Mouse (Mus musculus): ENCODE measurements around the gene Hira. TPM values are rescaled to one million over a fixed set of nuclear protein-coding genes. Genes with fewer than 3 reads are reported as not detected.
"Not testable (repeated sequence)": the region's sequence is repeated elsewhere in the genome, so short reads cannot be mapped to it uniquely, and the experiment has no call there.

The Hira gene
- polyA plus RNA-seq, 1 experiment from 2014 or later: 13.1 TPM

DNA sequence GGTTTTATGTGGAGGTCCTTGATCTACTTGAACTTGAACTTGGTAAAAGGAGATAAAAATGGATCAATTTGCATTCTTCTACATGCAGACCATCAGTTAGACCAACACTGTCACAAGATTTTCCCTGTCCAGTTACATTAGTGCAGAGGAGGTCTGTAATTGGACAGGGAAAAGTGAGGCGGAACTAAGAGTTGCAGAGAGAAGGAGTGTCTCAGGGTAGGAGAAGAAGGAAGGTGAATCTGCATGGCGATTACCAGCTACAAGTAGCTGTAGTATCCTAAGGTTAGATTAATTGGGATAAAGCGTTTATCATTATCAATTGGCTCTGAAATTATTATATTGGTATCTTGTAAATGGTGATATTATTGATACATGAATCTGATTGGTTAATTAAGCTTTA lies 109.5 kb downstream of the Hira start:
- Histone ChIP-seq H3K9ac (ENCODE audit: low read depth, low read length) (no peak overlapping the region), H3K9me3 (ENCODE audit: control insufficient read depth, low read length) (no peaks in the 10 kb centered on the region), H3K27ac (ENCODE audit: low read depth, low read length) (no peak overlapping the region), H3K4me2 (no peak overlapping the region), H3K27me3 (replicated peaks; ENCODE audit: control insufficient read depth, insufficient read depth, low read length) (no peaks in the 10 kb centered on the region), H3K4me1 (replicated peaks; ENCODE audit: control insufficient read depth, insufficient read depth, low read length) (no peaks in the 10 kb centered on the region), H3K4me3 (ENCODE audit: low read depth, low read length) (no peak overlapping the region), H3K36me3 (ENCODE audit: control insufficient read depth, insufficient read depth, low read length) (no peaks in the 10 kb centered on the region)
- ATAC-seq (replicated peaks; ENCODE audit: low FRiP score) (no peak), DNase-seq (ENCODE audit: low spot score) (no peak)
- 85% methylated on average over 3 of the region's 3 CpGs for WGBS

DNA sequence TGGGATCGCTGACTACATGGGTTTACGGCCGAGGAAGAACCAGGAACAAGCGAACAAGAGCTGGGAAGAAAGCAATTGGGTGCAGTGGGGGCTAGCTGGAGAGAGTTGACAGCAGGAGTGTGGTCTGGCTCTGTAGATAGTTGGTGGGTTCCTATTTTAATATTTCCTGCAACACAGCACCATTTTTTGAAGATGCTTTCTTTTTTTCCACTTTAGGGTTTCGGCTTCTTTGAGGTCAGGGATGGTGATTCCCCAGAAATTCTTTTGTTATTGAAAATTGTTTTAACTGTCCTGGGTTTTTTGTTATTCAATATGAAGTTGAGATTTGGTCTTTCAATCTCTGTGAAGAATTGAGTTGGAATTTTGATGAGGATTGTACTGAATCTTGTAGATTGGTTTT lies 110.0 kb downstream of the Hira start:
- WGBS: 76% methylated on average over 5 of the region's 5 CpGs
- Histone ChIP-seq H3K4me3 (ENCODE audit: low read depth, low read length) (no peak overlapping the region), H3K9me3 (ENCODE audit: control insufficient read depth, low read length) (no peaks in the 10 kb centered on the region), H3K27ac (ENCODE audit: low read depth, low read length) (no peak overlapping the region), H3K4me1 (replicated peaks; ENCODE audit: control insufficient read depth, insufficient read depth, low read length) (no peaks in the 10 kb centered on the region), H3K27me3 (replicated peaks; ENCODE audit: control insufficient read depth, insufficient read depth, low read length) (no peaks in the 10 kb centered on the region), H3K9ac (ENCODE audit: low read depth, low read length) (no peak overlapping the region), H3K36me3 (ENCODE audit: control insufficient read depth, insufficient read depth, low read length) (no peaks in the 10 kb centered on the region), H3K4me2 (no peak overlapping the region)
- ATAC-seq (replicated peaks; ENCODE audit: low FRiP score) (no peak), DNase-seq (ENCODE audit: low spot score) (no peak)

DNA sequence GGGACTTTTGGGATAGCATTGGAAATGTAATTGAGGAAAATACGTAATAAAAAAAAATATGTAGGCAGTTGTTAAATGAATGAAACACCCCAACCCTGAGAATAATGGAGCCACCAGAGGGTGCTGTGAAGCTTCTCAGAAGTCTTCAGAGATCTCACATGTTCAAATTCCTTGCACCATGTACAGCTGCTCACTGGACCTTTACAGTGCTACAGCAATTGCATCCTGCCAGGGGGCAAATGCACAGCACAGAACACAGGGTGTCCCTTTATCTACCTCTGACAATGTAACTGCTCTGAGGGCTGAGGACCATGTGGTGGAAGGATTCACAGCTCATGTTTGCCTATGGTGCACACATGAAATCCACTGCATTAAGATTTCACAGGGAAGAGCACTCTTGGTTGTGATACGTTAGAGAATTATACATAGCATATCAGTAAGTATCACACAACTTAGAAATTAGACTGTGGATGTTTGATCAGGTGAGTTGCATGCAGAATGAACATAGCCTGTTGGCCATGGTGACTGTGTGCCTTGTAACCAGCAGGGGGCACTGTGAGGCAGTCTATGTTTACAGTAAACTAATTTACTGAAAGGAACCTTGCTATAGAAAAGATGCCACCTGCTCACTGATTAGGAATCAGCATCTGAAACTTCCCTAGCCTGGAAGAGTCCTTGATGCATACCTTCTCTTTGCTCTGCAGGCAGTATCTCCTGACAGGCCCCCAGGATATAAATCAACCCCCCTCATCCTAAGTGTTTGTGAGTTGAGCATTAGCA lies 126.0 kb downstream of the Hira start:
- not testable (repeated sequence) for H3K27me3 ChIP-seq (replicated peaks; ENCODE audit: control insufficient read depth, insufficient read depth, low read length); H3K9me3 ChIP-seq (ENCODE audit: control insufficient read depth, low read length); H3K4me1 ChIP-seq (replicated peaks; ENCODE audit: control insufficient read depth, insufficient read depth, low read length); H3K9ac ChIP-seq (ENCODE audit: low read depth, low read length); H3K4me3 ChIP-seq (ENCODE audit: low read depth, low read length); H3K36me3 ChIP-seq (ENCODE audit: control insufficient read depth, insufficient read depth, low read length); DNase-seq (ENCODE audit: low spot score); ATAC-seq (replicated peaks; ENCODE audit: low FRiP score); H3K4me2 ChIP-seq; H3K27ac ChIP-seq (ENCODE audit: low read depth, low read length)
- WGBS: 36% methylated on average over 2 of the region's 2 CpGs

DNA sequence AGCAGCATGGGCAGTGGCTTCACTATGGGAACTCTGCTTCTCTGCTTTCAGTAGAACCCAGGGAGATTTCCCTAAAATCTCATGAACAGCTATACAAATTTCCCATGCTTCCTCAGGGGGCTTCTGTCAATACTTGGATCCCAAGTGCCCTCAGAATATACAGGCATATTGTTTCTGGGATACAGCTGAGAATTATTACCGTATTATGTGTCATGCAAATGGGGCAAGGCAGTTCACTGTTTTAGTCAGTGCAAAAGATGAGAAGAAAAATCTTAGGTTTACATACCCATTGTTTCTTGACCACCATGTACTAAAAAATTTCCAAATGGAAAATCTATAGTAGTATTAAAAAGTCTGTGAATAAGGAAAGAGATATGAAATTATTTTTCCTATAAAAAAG lies 126.9 kb downstream of the Hira start:
- WGBS: 83% methylated on average over 1 of the region's 1 CpGs
- no peak overlapping the region for H3K4me3 ChIP-seq (ENCODE audit: low read depth, low read length)
- ATAC-seq (replicated peaks; ENCODE audit: low FRiP score) (no peak), DNase-seq (ENCODE audit: low spot score) (no peak)
- no peak overlapping the region for H3K4me2 ChIP-seq
- no peaks in the 10 kb centered on the region for H3K27me3 ChIP-seq (replicated peaks; ENCODE audit: control insufficient read depth, insufficient read depth, low read length)
- no peak overlapping the region for H3K27ac ChIP-seq (ENCODE audit: low read depth, low read length)
- H3K36me3 ChIP-seq (ENCODE audit: control insufficient read depth, insufficient read depth, low read length): no peaks in the 10 kb centered on the region
- no peaks in the 10 kb centered on the region for H3K9me3 ChIP-seq (ENCODE audit: control insufficient read depth, low read length)
- no peaks in the 10 kb centered on the region for H3K4me1 ChIP-seq (replicated peaks; ENCODE audit: control insufficient read depth, insufficient read depth, low read length)
- H3K9ac ChIP-seq (ENCODE audit: low read depth, low read length): no peak overlapping the region

DNA sequence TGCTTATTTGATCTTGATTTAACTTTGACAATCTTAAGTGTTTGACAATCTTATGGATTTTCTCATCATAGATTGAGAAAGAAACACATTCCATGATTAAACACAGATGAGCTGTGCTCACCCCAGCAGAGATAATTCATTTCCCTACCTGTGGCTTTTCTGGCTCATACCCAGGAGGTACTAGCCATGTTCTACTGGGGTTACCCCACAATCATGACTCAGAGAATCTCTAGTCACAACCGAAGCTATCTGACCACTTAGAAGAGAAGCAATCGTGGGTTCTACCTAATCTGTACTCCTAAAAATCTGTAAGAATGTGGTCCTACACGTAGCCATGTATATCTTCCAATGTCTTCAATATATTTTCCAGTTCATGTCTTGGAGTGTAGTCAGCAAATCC lies 128.5 kb downstream of the Hira start:
- no peaks in the 10 kb centered on the region for H3K4me1 ChIP-seq (replicated peaks; ENCODE audit: control insufficient read depth, insufficient read depth, low read length)
- no peaks in the 10 kb centered on the region for H3K27me3 ChIP-seq (replicated peaks; ENCODE audit: control insufficient read depth, insufficient read depth, low read length)
- H3K27ac ChIP-seq (ENCODE audit: low read depth, low read length): no peak overlapping the region
- no peaks in the 10 kb centered on the region for H3K36me3 ChIP-seq (ENCODE audit: control insufficient read depth, insufficient read depth, low read length)
- H3K4me2 ChIP-seq: no peak overlapping the region
- H3K9ac ChIP-seq (ENCODE audit: low read depth, low read length): no peak overlapping the region
- no peak overlapping the region for H3K4me3 ChIP-seq (ENCODE audit: low read depth, low read length)
- WGBS: 61% methylated on average over 3 of the region's 3 CpGs
- ATAC-seq (replicated peaks; ENCODE audit: low FRiP score) (no peak), DNase-seq (ENCODE audit: low spot score) (no peak)
- H3K9me3 ChIP-seq (ENCODE audit: control insufficient read depth, low read length): no peaks in the 10 kb centered on the region

DNA sequence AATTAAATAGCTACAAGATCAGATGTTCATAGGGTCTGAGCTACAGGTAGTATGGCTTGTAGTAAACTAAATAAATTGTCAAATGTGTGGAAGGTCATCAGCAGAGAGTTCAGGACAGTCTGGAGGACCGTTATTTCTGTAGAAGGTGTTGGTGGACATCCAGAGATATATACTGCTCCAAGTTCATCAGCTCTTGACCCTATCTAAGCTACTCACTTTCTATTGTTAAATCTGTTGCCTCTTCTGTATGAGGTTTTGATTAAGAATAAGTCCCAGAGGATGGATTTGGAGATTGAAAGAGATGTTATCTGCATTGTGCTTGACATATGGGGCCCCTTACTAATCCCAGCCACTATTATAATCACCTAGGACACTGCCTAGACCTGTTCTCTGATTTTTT lies 129.9 kb downstream of the Hira start:
- no peak overlapping the region for H3K4me2 ChIP-seq
- no peak overlapping the region for H3K9ac ChIP-seq (ENCODE audit: low read depth, low read length)
- no peaks in the 10 kb centered on the region for H3K4me1 ChIP-seq (replicated peaks; ENCODE audit: control insufficient read depth, insufficient read depth, low read length)
- H3K9me3 ChIP-seq (ENCODE audit: control insufficient read depth, low read length): no peaks in the 10 kb centered on the region
- H3K36me3 ChIP-seq (ENCODE audit: control insufficient read depth, insufficient read depth, low read length): no peaks in the 10 kb centered on the region
- WGBS: 55% methylated on average over 1 of the region's 1 CpGs
- DNase-seq (ENCODE audit: low spot score): no peak
- ATAC-seq (replicated peaks; ENCODE audit: low FRiP score): no peak
- no peak overlapping the region for H3K4me3 ChIP-seq (ENCODE audit: low read depth, low read length)
- H3K27ac ChIP-seq (ENCODE audit: low read depth, low read length): no peak overlapping the region
- H3K27me3 ChIP-seq (replicated peaks; ENCODE audit: control insufficient read depth, insufficient read depth, low read length): no peaks in the 10 kb centered on the region

DNA sequence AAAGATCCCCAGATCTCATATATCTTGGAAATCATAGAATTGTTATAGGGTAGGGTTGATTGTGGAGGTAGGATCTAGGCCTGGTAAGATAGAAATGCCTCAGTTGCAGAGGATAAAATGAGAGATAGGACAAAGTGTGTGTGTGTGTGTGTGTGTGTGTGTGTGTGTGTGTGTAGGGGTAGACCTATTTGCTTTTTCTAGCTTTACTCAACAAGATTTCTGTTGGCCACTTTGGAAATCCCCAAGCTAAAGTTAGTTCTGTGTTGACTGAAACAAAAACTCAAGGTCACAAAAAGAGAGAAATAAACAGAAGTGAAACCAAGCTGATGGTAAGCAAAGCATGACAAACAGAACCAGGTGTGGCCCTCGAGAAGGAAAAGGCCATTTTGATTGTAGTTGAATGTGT lies 130.4 kb downstream of the Hira start:
- H3K4me3 ChIP-seq (ENCODE audit: low read depth, low read length); H3K27ac ChIP-seq (ENCODE audit: low read depth, low read length); H3K36me3 ChIP-seq (ENCODE audit: control insufficient read depth, insufficient read depth, low read length); DNase-seq (ENCODE audit: low spot score); H3K4me1 ChIP-seq (replicated peaks; ENCODE audit: control insufficient read depth, insufficient read depth, low read length); H3K4me2 ChIP-seq; ATAC-seq (replicated peaks; ENCODE audit: low FRiP score); H3K27me3 ChIP-seq (replicated peaks; ENCODE audit: control insufficient read depth, insufficient read depth, low read length); H3K9me3 ChIP-seq (ENCODE audit: control insufficient read depth, low read length); H3K9ac ChIP-seq (ENCODE audit: low read depth, low read length): not testable (repeated sequence)
- WGBS: 50% methylated on average over 1 of the region's 1 CpGs

DNA sequence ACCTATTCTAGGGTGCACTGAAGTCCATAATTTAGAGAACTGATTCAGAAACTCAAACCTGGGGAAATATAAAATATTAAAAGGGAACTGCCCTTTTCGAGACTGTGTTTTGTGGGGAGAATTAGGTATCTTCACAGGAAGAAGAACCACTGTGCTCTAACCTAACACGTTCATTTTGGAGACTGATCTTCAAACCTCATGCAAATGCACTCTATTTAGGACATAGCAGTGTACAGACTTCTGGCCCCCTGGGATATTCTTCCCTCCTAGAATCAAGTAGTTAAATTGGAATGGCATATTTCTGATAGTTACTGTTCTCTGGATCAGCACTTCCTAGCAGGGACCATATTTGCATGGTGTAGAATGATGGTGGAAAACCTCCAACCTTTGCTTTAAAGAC lies 133.9 kb downstream of the Hira start:
- H3K4me2 ChIP-seq: no peak overlapping the region
- 57% methylated on average over 2 of the region's 2 CpGs for WGBS
- DNase-seq (ENCODE audit: low spot score): no peak
- no peaks in the 10 kb centered on the region for H3K27me3 ChIP-seq (replicated peaks; ENCODE audit: control insufficient read depth, insufficient read depth, low read length)
- no peak overlapping the region for H3K27ac ChIP-seq (ENCODE audit: low read depth, low read length)
- H3K4me3 ChIP-seq (ENCODE audit: low read depth, low read length): no peak overlapping the region
- no peak overlapping the region for H3K9ac ChIP-seq (ENCODE audit: low read depth, low read length)
- no peaks in the 10 kb centered on the region for H3K4me1 ChIP-seq (replicated peaks; ENCODE audit: control insufficient read depth, insufficient read depth, low read length)
- no peaks in the 10 kb centered on the region for H3K9me3 ChIP-seq (ENCODE audit: control insufficient read depth, low read length)
- ATAC-seq (replicated peaks; ENCODE audit: low FRiP score): no peak
- H3K36me3 ChIP-seq (ENCODE audit: control insufficient read depth, insufficient read depth, low read length): no peaks in the 10 kb centered on the region

DNA sequence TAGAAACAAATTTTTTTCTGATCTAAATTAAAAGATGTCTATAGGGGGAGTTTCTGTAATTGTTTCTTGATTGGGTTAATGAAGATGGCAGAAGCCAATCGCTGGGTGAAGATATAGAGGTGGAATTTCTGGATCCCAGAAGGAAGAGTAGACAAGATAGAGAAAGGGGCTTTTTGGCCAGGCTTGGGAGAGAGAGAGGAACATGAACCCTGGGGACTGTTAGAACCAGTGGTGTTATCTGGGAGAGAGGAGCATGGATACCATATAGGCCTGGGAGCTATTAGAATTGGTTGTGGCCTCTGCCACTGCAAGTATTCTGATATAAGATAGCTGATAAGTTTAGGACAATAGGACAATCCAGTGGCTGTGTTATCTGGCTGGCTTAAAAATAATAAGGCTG lies 136.7 kb downstream of the Hira start:
- Histone ChIP-seq H3K4me3 (ENCODE audit: low read depth, low read length) (no peak overlapping the region), H3K27me3 (replicated peaks; ENCODE audit: control insufficient read depth, insufficient read depth, low read length) (no peaks in the 10 kb centered on the region), H3K27ac (ENCODE audit: low read depth, low read length) (no peak overlapping the region), H3K9ac (ENCODE audit: low read depth, low read length) (no peak overlapping the region), H3K36me3 (ENCODE audit: control insufficient read depth, insufficient read depth, low read length) (no peaks in the 10 kb centered on the region), H3K4me2 (no peak overlapping the region), H3K9me3 (ENCODE audit: control insufficient read depth, low read length) (no peaks in the 10 kb centered on the region), H3K4me1 (replicated peaks; ENCODE audit: control insufficient read depth, insufficient read depth, low read length) (no peaks in the 10 kb centered on the region)
- no peak for ATAC-seq (replicated peaks; ENCODE audit: low FRiP score)
- WGBS: 68% methylated on average over 1 of the region's 1 CpGs
- no peak for DNase-seq (ENCODE audit: low spot score)

Measured in liver, embryonic 11.5 days (tissue).